Mouse (Mus musculus) lung, adult 10 weeks (tissue): ENCODE results near the gene 3300002I08Rik. TPM values are rescaled to one million over a fixed set of nuclear protein-coding genes. Genes with fewer than 3 reads are reported as not detected.

Experiments
- polyA plus RNA-seq: library from polyadenylated mRNA; stranded (reverse); fragments of 350-450 nt; fragmentation: Illumina TruSeq; extraction: RNeasy Lipid Tissue Mini Kit (QIAGEN cat#74804); gene quantifications from one replicate; pipeline ENCODE4 v1.2.3, GENCODE M21; 2014; ENCODE audit warnings: low read depth, low replicate concordance; ENCODE audit not compliant: insufficient read depth

The 3300002I08Rik gene
- 1.1 TPM for polyA plus RNA-seq

GRCm38 (mm10) chr2:150362113-150362877 is at the start of gene 3300002I08Rik:
Gene 3300002I08Rik (minus strand): TSS chr2:150362765.

GRCm38 (mm10) chr2:150323402-150323801 is 39.2 kb downstream of the 3300002I08Rik start, which contains the start of gene Gm10130:
Gene Gm10130 (plus strand): TSS chr2:150323702.

Other genes with a start within 250 kb of the 3300002I08Rik start
- gene Zfp120, start 226.1 kb downstream of the 3300002I08Rik start, polyA plus RNA-seq: 7.8 TPM
- gene Gm10770, start 183.1 kb downstream of the 3300002I08Rik start, polyA plus RNA-seq: not detected
- gene Gm14139, start 181.0 kb downstream of the 3300002I08Rik start, polyA plus RNA-seq: not detected
- gene Zfp937, start 144.7 kb downstream of the 3300002I08Rik start, polyA plus RNA-seq: 1.3 TPM
- 1.3 TPM for gene Gm21994, start 107.2 kb downstream of the 3300002I08Rik start, polyA plus RNA-seq
- not detected for gene Gm14124, start 105.2 kb downstream of the 3300002I08Rik start, polyA plus RNA-seq
- not detected for gene Gm10130, start 39.1 kb downstream of the 3300002I08Rik start, polyA plus RNA-seq
- gene Zfp442, start 88.7 kb upstream of the 3300002I08Rik start, polyA plus RNA-seq: 0.50 TPM
- not detected for gene Zfp345, start 122.3 kb upstream of the 3300002I08Rik start, polyA plus RNA-seq
- 3.3 TPM for gene Cst7, start 207.7 kb upstream of the 3300002I08Rik start, polyA plus RNA-seq
- 46.8 TPM for gene Apmap, start 245.8 kb upstream of the 3300002I08Rik start, polyA plus RNA-seq